Mouse (Mus musculus) brain, adult 10 weeks (tissue): ENCODE data around the gene Gm7792. TPM values are rescaled to one million over a fixed set of nuclear protein-coding genes. Genes with fewer than 3 reads are reported as not detected.

Source experiments
- polyA plus RNA-seq: library from polyadenylated mRNA; stranded (reverse); fragments of 350-450 nt; fragmentation: Illumina TruSeq; extraction: RNeasy Lipid Tissue Mini Kit (QIAGEN cat#74804); gene quantifications from one replicate; pipeline ENCODE4 v1.2.3, GENCODE M21; 2015; ENCODE audit warnings: low read depth, low replicate concordance

Gm7792 gene
- polyA plus RNA-seq: not detected

DNA sequence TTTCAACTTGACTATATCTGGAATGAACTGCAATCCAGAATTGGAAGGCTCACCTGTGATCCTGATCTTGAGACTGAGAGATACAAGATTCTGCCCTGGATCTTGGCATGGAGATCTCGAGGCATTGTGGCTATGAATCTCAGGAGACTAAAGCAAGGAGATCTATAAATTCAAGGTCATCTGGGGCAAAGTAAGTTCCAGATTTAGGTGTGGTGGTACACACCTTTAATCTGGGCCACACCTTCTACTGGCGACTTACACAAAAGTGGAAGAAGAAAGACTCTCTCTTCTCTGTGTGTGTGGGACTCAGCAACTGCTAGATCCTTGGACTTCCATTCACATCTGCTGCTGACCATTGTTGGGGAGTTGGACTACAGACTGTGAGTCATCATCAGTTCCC, at the start of gene Gm7792:
Gene Gm7792, plus strand, starts transcription at position 301 of the 400 bp plus-strand sequence.

Other genes with a start within 250 kb of the Gm7792 start
- not detected for gene C87414, start 172.2 kb upstream of the Gm7792 start, polyA plus RNA-seq
- not detected for gene Gm16429, start 85.3 kb downstream of the Gm7792 start, polyA plus RNA-seq
- gene BC061212, start 226.8 kb downstream of the Gm7792 start, polyA plus RNA-seq: not detected
- not detected for gene Gm6351, start 232.6 kb downstream of the Gm7792 start, polyA plus RNA-seq